Mouse (Mus musculus): ENCODE data around the gene Nbdy. TPM values are rescaled to one million over a fixed set of nuclear protein-coding genes. Genes with fewer than 3 reads are reported as not detected.

The Nbdy gene
- 86.8 and 93.7 TPM in 2 replicates for polyA plus RNA-seq (2015; fragmentation: Nextera tagmentation; extraction: Ambion mirVana)

DNA sequence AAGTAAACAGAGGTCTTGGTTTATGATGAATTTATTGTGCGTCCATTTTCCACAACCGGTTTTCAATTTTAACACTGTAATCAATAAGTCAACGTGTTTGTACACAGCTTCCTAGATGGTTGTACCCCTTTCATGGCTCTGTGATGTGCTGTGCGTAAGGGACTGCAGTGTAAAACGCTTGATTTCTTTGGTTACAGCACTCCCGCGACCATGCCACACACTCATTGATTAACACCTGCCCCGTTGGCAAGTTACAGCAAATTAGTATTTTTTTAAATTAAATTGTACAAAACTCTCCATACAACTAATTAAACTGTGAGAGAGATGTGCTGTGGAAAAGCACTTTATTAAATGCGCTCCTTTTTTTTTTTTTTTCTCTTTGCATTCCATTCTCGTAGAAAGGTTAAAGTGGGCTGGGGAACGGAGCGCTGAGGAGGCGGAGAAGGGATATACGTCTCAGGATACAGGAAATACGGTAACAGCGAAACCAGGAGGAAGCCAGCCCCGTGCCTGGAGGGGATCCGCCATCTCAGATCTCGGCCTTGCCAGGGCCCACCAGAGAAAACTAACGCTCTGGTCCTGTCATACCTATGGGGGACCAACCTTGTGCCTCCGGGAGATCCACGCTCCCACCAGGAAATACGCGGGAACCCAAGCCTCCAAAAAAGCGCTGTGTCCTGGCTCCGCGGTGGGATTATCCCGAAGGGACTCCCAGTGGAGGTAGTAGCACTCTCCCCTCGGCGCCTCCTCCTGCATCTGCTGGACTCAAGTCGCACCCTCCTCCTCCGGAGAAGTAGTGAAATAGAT lies at the start of gene Nbdy:
Gene Nbdy (plus strand): TSS at position 481 of the 807 bp plus-strand sequence.
- 10% methylated on average over 32 of the region's 32 CpGs for WGBS
- peak within 1 kb of the TSS; percentile 57 for H3K4me2 ChIP-seq (ENCODE audit: low read depth, low read length)
- peak within 1 kb of the TSS; percentile 81 for H3K9ac ChIP-seq (ENCODE audit: low read length)
- peak; percentile 92; the same call in 1 of the 2 replicates for ATAC-seq (ENCODE audit: insufficient read depth, low FRiP score)
- peak within 1 kb of the TSS; percentile 63 for H3K4me3 ChIP-seq (replicated peaks; ENCODE audit: low read length)
- peak within 1 kb of the TSS; percentile 82 for H3K27ac ChIP-seq (ENCODE audit: low read length)
- H3K4me1 ChIP-seq (ENCODE audit: control insufficient read depth, insufficient read depth, low read length): no peaks in the 10 kb centered on the region
- no peaks in the 10 kb centered on the region for H3K27me3 ChIP-seq (ENCODE audit: control insufficient read depth, insufficient read depth, low read length)
- no peaks in the 10 kb centered on the region for H3K36me3 ChIP-seq (ENCODE audit: control insufficient read depth, insufficient read depth, low read length)
- no peaks in the 10 kb centered on the region for H3K9me3 ChIP-seq (replicated peaks; ENCODE audit: control insufficient read depth, low read length)

DNA sequence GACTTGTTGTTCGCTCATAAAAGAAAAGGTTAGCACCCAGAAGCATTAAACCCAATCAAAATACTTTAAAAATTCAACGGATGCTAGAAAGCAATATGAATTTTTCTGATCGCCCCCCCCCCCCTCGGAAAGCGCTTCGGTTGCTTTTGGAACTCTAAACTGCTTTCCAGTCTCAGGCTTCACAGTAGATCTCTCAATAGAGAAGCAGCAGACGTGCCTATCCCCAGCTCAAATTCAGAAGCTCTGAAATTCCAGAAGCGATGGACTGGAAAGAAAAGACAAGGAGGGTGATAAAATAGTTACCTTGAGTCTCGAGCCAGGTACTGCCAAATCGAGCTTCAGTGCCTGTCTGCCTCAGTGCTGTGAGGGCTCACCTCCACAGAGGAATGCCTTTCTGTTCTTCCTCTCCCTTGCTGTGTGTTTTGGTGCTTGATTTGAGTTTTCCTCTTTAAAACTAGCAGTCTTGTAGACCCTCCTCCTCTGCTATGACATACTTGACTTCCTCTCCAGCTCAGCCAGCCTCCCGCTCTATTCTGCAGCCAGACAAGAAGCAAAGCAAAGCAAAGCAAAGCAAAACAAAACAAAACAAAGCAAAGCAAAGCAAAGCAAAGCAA lies 27.5 kb upstream of the Nbdy start, which contains the start of gene Kctd12b:
Gene Kctd12b (minus strand): TSS at position 610 of the 614 bp plus-strand sequence.
- Histone ChIP-seq H3K4me1 (ENCODE audit: control insufficient read depth, insufficient read depth, low read length) (no peaks in the 10 kb centered on the region), H3K9me3 (replicated peaks; ENCODE audit: control insufficient read depth, low read length) (no peaks in the 10 kb centered on the region), H3K27me3 (ENCODE audit: control insufficient read depth, insufficient read depth, low read length) (no peaks in the 10 kb centered on the region), H3K36me3 (ENCODE audit: control insufficient read depth, insufficient read depth, low read length) (no peaks in the 10 kb centered on the region), H3K27ac (ENCODE audit: low read length) (peak within 1 kb of the TSS; percentile 82), H3K4me2 (ENCODE audit: low read depth, low read length) (peak within 1 kb of the TSS; percentile 52), H3K4me3 (replicated peaks; ENCODE audit: low read length) (peak within 1 kb of the TSS; percentile 49), H3K9ac (ENCODE audit: low read length) (peak within 1 kb of the TSS; percentile 60)
- whole genome bisulfite sequencing: 25% methylated on average over 11 of the region's 11 CpGs
- ATAC-seq (ENCODE audit: insufficient read depth, low FRiP score): peak; percentile 40; the same call in 1 of the 2 replicates

DNA sequence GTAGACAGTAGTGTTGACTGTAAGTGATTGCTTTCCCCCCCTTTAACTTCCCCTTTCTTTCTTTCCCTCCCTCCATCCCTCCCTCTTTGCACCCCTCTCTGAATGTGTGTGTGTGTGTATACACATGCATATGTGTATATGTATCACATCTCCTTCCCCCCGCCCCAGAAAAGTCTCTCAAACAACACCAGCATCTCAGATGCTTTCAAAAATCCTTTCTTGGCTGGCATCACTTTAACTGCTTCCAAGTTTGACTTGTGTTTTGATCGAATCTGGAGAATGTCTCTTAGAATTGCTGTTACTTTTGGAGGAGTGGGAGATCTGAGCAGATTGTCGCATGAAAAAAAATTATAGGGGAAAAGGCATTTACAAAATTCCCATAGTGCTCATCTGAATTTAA lies 22.9 kb upstream of the Nbdy start:
- Histone ChIP-seq H3K27ac (ENCODE audit: low read length) (no peak overlapping the region), H3K9me3 (replicated peaks; ENCODE audit: control insufficient read depth, low read length) (no peaks in the 10 kb centered on the region), H3K9ac (ENCODE audit: low read length) (no peak overlapping the region), H3K4me2 (ENCODE audit: low read depth, low read length) (no peak overlapping the region), H3K4me1 (ENCODE audit: control insufficient read depth, insufficient read depth, low read length) (no peaks in the 10 kb centered on the region), H3K27me3 (ENCODE audit: control insufficient read depth, insufficient read depth, low read length) (no peaks in the 10 kb centered on the region), H3K36me3 (ENCODE audit: control insufficient read depth, insufficient read depth, low read length) (no peaks in the 10 kb centered on the region), H3K4me3 (replicated peaks; ENCODE audit: low read length) (no peak overlapping the region)
- no peak for ATAC-seq (ENCODE audit: insufficient read depth, low FRiP score)
- WGBS: 83% methylated on average over 3 of the region's 3 CpGs

DNA sequence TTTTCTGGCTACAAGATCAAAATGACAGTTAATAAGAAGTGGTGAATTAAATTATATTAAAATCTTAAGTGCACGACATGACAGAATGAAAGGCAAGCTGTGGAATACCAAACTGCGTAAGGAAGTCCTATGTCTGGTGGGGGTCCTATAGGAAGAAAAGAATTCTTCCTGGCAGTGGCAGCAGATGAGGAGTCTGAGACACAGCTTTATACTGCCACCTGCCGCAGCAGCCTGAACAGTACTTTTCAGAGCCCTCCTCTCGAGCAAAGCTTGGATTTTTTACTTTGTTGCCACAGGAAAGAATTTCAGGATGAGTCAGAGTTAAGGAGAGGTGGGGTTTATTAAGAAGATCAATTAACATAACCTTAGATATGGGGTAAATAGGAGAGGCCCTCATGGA lies 15.7 kb upstream of the Nbdy start:
- Histone ChIP-seq H3K36me3 (ENCODE audit: control insufficient read depth, insufficient read depth, low read length) (no peaks in the 10 kb centered on the region), H3K27me3 (ENCODE audit: control insufficient read depth, insufficient read depth, low read length) (no peaks in the 10 kb centered on the region; the same call in 1 of the 2 replicates), H3K4me1 (ENCODE audit: control insufficient read depth, insufficient read depth, low read length) (no peaks in the 10 kb centered on the region), H3K9me3 (replicated peaks; ENCODE audit: control insufficient read depth, low read length) (no peaks in the 10 kb centered on the region), H3K4me3 (replicated peaks; ENCODE audit: low read length) (no peak overlapping the region), H3K27ac (ENCODE audit: low read length) (no peak overlapping the region), H3K9ac (ENCODE audit: low read length) (no peak overlapping the region), H3K4me2 (ENCODE audit: low read depth, low read length) (no peak overlapping the region)
- 22% methylated on average over 4 of the region's 4 CpGs for WGBS
- no peak for ATAC-seq (ENCODE audit: insufficient read depth, low FRiP score)

DNA sequence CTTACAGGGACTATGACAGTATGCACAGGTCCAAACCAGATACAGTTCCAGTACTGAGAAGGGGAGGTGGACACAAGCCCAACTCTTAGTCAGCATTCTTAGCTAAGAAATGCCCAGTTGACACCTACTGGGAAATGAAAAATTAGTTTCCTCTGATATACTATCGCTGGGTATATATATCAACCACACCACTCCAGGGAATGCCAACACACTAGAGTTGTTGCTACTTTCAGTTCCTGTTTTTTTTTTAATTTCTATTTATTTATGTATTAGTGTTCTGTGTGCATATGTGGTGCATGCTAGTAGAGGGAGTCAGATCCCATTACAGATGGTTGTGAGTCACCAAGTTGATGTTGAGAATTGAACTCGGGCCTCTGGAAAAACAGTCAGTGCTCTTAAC lies 6.7 kb upstream of the Nbdy start:
- Histone ChIP-seq H3K27me3 (ENCODE audit: control insufficient read depth, insufficient read depth, low read length) (no peaks in the 10 kb centered on the region), H3K4me3 (replicated peaks; ENCODE audit: low read length) (no peak overlapping the region), H3K27ac (ENCODE audit: low read length) (no peak overlapping the region), H3K9me3 (replicated peaks; ENCODE audit: control insufficient read depth, low read length) (no peaks in the 10 kb centered on the region), H3K4me1 (ENCODE audit: control insufficient read depth, insufficient read depth, low read length) (no peaks in the 10 kb centered on the region), H3K4me2 (ENCODE audit: low read depth, low read length) (no peak overlapping the region), H3K36me3 (ENCODE audit: control insufficient read depth, insufficient read depth, low read length) (no peaks in the 10 kb centered on the region), H3K9ac (ENCODE audit: low read length) (no peak overlapping the region)
- no peak for ATAC-seq (ENCODE audit: insufficient read depth, low FRiP score)
- WGBS: 77% methylated on average over 2 of the region's 2 CpGs

DNA sequence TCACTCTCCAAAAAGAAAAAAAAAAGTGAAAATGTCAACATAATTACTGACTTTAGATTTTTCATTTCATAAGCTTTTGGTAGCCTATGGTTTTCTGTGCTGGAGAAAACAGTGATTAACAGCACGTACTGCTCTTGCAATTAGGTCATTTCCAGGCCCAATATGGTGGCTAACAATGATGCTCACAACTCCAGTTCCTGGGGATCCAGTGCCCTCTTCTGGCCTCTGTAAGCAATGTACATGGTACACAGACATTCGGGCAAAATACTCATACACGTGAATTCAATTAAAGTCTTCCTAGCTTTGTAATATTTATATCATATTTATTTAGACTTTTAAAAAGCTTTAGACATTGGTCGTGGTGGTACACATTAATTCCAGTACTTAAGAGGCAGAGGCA lies 3.8 kb upstream of the Nbdy start:
- Histone ChIP-seq H3K4me1 (ENCODE audit: control insufficient read depth, insufficient read depth, low read length) (no peaks in the 10 kb centered on the region), H3K9ac (ENCODE audit: low read length) (no peak overlapping the region), H3K36me3 (ENCODE audit: control insufficient read depth, insufficient read depth, low read length) (no peaks in the 10 kb centered on the region), H3K4me2 (ENCODE audit: low read depth, low read length) (no peak overlapping the region), H3K9me3 (replicated peaks; ENCODE audit: control insufficient read depth, low read length) (no peaks in the 10 kb centered on the region), H3K27ac (ENCODE audit: low read length) (no peak overlapping the region), H3K4me3 (replicated peaks; ENCODE audit: low read length) (no peak overlapping the region), H3K27me3 (ENCODE audit: control insufficient read depth, insufficient read depth, low read length) (no peaks in the 10 kb centered on the region)
- 28% methylated on average over 4 of the region's 4 CpGs for WGBS
- no peak for ATAC-seq (ENCODE audit: insufficient read depth, low FRiP score)

DNA sequence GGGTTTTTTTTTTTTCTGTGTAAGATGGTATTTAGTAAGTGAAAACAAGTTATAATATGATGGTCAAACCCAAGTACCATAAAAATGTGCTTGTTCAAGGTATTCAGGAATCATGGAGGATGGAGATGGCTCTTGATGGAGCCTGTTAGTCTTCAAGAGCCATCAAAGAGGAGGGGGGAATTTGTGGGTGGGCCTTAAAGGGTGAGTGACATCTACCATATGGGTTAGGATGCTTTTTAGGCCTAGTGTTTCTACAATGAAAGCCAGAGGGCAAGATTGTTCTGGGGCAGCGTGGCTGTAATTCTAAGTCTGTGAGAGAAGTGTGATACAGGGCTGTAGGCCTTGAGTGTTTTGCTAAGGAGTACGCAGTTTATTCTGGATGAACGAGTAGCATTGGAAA lies 1.0 kb downstream of the Nbdy start:
- WGBS: 27% methylated on average over 3 of the region's 3 CpGs
- H3K36me3 ChIP-seq (ENCODE audit: control insufficient read depth, insufficient read depth, low read length): no peaks in the 10 kb centered on the region
- peak overlapping the region; percentile 63 for H3K4me3 ChIP-seq (replicated peaks; ENCODE audit: low read length)
- no peak for ATAC-seq (ENCODE audit: insufficient read depth, low FRiP score)
- H3K9ac ChIP-seq (ENCODE audit: low read length): peak overlapping the region; percentile 35; the same call in 1 of the 2 replicates
- H3K27me3 ChIP-seq (ENCODE audit: control insufficient read depth, insufficient read depth, low read length): no peaks in the 10 kb centered on the region
- no peak overlapping the region for H3K27ac ChIP-seq (ENCODE audit: low read length)
- no peaks in the 10 kb centered on the region for H3K4me1 ChIP-seq (ENCODE audit: control insufficient read depth, insufficient read depth, low read length)
- peak overlapping the region; percentile 57 for H3K4me2 ChIP-seq (ENCODE audit: low read depth, low read length)
- no peaks in the 10 kb centered on the region for H3K9me3 ChIP-seq (replicated peaks; ENCODE audit: control insufficient read depth, low read length)

DNA sequence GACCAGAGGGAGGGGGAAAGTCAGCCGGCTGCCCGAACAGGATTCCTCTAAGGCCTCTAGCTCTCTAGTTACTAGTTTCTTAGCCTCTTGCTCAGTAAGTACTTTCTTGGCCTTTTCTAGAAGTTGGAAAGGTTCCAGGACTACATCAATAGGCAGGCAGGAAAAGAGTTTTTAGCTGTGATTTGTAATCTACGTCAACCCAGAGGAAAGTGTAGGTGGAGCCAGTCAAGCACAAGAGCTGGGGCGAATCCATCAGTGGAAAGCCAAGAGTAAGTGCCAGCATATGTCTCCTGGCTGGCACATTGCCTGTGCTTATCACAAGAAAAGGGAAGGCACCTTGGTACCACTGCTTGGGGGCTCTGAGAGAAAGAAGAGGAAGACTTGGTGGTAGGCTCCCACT lies 12.3 kb downstream of the Nbdy start:
- 58% methylated on average over 4 of the region's 4 CpGs for WGBS
- no peaks in the 10 kb centered on the region for H3K36me3 ChIP-seq (ENCODE audit: control insufficient read depth, insufficient read depth, low read length)
- no peaks in the 10 kb centered on the region for H3K4me1 ChIP-seq (ENCODE audit: control insufficient read depth, insufficient read depth, low read length)
- H3K4me2 ChIP-seq (ENCODE audit: low read depth, low read length): no peak overlapping the region
- H3K9me3 ChIP-seq (replicated peaks; ENCODE audit: control insufficient read depth, low read length): no peaks in the 10 kb centered on the region
- no peak for ATAC-seq (ENCODE audit: insufficient read depth, low FRiP score)
- no peak overlapping the region for H3K9ac ChIP-seq (ENCODE audit: low read length)
- H3K27ac ChIP-seq (ENCODE audit: low read length): no peak overlapping the region
- no peaks in the 10 kb centered on the region for H3K27me3 ChIP-seq (ENCODE audit: control insufficient read depth, insufficient read depth, low read length)
- no peak overlapping the region for H3K4me3 ChIP-seq (replicated peaks; ENCODE audit: low read length)

DNA sequence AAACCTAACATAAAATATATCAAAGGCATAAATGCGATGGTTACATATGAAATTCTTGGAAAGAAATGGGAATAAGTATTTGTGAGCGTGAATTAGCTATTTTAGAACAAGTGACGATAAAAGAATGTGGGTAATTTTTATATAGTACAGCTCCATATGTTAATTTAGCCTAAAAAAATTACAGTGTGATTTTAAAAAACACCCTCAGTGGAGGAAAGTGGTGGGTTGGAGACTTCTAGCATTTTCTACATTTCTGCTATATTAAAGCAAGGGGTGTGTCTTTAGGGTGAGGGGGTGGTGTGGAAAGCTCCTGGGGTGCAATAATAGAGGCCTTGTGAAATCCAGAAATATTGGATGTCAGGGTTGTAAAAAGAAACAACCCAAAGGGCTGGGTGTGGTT lies 19.1 kb downstream of the Nbdy start:
- Histone ChIP-seq H3K4me1 (ENCODE audit: control insufficient read depth, insufficient read depth, low read length) (no peaks in the 10 kb centered on the region), H3K4me2 (ENCODE audit: low read depth, low read length) (no peak overlapping the region), H3K9ac (ENCODE audit: low read length) (no peak overlapping the region), H3K36me3 (ENCODE audit: control insufficient read depth, insufficient read depth, low read length) (no peaks in the 10 kb centered on the region), H3K27ac (ENCODE audit: low read length) (no peak overlapping the region), H3K4me3 (replicated peaks; ENCODE audit: low read length) (no peak overlapping the region), H3K9me3 (replicated peaks; ENCODE audit: control insufficient read depth, low read length) (no peaks in the 10 kb centered on the region), H3K27me3 (ENCODE audit: control insufficient read depth, insufficient read depth, low read length) (no peaks in the 10 kb centered on the region)
- ATAC-seq (ENCODE audit: insufficient read depth, low FRiP score): no peak
- WGBS: 86% methylated on average over 3 of the region's 3 CpGs

Measured in stomach, embryonic 16.5 days (tissue).